Mouse (Mus musculus) c-Kit-positive CD71-positive TER-119-negative erythroid progenitor cells, embryonic 14.5 days (primary cell): ENCODE measurements around the gene Lsr.
"Not testable (repeated sequence)": the region's sequence is repeated elsewhere in the genome, so short reads cannot be mapped to it uniquely, and the experiment has no call there.

Experiments
- DNase-seq: peaks from one replicate; pipeline ENCODE4 v3.0.0-alpha.2; 2013; ENCODE audit warnings: low read depth

Lsr gene

DNA sequence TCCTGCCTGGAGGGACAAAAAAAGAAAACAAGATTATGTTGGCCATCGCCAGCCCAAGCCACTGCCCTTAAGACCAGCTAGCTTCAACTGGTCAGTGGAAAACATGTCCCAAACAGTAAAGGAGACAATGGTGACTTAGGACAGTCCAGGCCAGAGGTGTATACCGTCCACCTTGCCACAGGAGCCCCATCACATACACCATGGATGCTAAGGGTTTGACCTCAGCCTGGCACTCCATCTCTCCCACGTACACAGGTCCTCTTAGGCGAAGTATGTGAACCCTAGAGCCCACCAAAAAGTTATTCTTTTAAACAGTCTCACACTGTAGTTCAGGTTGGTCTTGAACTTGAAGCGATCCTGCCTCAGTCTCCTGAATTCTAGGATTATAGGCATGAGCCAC is 10.4 kb downstream of the Lsr start:
- no peak for DNase-seq

DNA sequence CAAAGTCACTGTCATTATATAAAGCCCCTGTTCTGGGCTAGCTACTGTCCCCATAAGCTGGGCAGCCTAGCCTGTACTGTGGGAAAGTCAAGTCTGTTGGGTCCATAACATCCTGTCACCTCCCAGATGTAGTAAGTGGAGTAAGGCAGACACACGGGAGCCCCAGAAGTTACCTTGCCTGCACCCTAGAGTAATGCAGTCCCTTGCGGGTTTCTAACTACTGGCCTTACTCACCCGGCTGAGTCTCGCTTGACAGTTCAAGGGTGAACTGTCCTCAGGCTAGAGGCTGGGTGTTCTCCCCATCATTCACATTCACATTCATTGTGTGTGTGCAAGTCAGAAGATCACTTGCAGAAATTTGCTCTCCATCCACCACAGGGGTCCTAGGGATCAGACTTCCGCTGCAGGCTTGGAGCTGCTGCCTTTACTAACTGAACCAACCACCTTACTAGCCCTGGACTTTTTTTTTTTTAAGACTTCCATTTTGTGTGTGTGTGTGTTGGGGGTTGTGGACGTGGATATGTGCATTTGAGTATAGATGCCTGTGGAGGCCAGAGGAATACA is 13.4 kb downstream of the Lsr start:
- no peak for DNase-seq

DNA sequence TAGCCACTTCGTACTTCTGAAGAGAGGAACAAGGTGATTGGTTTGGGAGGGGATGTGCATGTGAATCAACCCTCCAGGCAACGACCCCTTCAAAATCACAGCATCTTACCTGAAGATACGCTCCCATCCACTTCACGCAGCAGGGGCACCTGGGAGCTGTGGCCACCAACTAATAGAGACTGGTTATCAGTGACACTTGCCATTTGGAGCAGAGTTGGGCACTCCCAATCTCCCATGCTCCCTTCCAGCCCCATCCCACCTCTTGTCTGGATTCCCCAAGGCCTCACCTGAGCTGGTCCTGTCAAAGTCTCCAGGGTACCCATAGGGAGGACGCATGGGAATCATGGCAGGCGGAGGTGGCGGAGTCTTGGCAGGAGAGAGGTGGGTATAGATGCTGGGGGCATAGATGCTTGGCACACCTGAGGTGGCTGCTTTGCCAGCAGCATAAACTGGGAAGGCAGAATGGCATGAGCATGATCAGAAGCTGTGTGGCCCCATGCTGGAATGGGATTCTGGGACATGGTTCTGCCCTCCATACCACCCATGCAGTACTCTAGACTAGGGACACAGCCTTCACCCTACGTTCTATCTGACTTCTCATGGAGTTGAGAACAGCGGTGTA is 14.3 kb downstream of the Lsr start:
- no peak for DNase-seq

DNA sequence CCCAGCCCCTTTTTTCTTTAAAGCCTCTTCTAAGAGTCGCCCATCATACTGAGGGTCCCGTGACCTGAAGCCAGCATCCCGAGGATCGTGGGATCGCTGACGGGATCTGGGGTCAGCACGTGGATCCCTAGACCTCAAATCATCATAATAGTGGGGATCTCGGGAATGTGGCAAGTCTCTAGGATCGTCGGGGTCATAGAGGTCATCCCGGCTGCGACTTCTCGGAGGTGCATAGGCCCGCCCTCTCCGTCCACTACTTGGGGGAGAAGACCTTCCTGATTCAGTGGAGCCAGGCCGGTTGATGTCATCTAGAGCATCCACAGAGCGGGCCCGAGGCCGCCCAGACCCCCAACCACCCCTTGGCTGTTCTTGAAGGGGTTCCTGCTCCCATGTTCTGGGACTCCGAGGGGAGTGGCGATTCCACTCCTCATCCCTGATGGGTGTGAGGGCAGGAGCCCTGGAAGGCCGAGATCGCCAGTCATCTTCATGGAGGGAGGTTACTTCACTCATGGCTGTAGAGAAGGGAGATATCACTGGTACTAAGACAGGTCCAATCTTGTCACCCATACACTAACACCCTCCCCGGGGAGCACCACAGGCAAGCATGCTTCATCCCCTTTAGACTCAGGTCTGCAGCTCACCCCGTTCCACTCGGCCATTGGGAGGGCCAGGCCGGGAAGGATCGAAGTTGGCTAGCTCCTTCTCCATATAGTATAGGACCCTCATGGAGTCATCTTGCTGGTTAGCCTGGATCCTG is 15.0 kb downstream of the Lsr start:
- DNase-seq, result no peak

DNA sequence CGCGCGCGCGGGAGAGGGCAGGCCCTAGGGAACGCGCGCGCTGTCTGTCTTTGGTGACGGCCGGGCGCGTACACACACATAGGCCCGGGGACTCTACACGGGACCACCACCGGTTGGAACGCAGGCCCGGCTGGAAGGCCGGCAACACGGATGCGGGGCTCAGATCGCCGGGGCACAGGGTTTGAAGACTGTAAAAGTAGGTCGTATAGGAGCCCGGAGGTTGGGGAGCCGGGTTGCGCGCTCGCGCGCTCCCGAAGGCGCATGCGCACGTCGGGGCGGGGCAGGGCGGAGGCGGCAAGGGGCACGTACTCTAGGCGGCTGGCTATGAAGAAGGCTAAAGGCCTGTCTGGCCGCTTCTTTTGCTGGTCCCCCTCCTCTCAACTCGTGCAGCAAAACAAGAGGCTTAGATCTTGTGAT is 15.9 kb downstream of the Lsr start:
- peak; percentile 76 for DNase-seq

DNA sequence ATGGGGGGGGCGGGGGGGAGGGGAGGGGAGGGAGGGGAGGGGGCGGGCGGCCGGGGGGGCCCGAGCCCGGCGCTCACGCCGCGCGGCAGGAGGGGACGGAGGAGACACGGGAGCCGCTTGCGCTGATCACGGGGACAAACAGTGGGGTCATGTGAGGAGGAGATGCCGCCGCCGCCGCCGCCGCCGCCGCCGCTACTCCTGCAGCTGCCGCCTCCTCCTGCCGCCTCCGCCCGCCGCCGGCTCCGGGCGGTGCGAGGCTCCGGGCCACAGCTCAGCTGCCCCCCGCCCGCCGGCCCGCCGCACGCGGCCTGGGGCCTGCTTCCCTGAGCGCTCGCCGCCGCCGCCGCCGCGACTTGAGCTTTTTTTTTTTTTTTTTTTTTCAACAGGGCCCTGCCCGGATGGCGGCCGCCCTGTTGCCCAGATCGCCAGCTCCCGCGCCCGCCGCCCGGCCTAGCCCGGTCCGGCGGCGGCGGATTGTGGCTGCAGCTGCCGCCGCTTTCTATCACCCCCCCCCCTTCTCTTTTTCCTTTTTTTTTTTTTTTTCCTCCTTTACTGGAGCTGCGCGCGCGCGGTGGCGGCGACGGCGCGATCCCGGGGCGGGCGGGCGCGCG is 16.4 kb downstream of the Lsr start, which contains the start of gene Usf2:
Gene Usf2 (minus strand): TSS at position 48 of the 611 bp plus-strand sequence.
- DNase-seq, result peak; percentile 34

DNA sequence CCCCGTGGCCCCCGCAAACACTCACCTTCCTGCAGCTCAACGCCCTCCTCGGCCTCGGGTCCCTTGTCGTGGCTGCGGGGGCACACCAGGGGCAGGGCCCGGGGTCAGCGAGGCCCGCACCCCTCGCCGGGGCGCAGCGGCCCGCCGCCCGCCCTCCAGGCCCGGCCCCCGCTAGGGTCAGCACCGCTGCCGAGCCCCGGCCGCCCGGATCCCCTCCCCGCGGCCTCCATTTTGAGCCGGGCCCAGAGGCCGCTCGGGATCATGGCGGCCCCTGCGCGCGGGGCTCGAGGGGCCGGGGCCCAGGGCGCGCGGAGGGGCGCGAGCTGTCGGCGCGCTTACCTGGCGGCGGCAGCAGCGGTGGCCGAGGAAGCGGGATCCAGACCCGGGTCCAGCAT is 16.9 kb downstream of the Lsr start:
- no peak for DNase-seq

DNA sequence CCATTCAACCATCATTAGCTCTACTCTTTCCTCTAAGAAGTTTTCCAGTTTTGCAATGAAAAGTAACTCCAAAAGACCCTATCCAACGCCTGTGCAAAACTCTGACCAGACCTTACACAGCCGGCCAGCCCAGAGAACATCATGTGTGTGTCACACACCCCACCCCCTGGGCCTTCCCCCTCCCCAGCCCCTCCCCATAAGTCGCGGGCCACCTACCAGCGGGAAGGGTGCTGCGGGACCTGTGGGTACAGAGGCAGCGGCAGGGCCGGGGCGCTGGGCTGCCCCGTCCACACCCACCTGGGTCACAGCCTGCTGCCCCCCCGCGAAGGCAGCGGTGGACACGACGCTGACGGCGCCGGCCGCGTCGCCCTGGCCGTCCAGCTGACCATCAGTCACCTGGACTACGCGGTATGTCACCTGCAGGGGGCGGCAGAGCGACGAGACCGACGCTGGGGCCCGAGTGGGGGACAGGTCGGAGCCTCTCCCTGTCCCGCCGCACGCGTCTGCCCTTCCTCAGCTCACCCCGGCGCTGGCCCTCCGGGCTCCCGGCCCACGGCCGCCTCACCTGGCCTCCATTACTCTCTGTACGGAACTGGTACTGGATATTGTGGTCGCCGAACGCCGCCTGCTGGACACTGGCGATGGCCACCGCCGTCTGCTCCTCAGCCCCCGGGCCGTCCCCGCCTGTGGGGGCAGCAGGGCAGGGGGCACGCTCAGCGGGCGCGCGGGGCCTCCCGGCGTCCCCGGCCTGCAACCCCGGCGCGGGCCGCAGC is 17.5 kb downstream of the Lsr start:
- DNase-seq, result peak; percentile 68

DNA sequence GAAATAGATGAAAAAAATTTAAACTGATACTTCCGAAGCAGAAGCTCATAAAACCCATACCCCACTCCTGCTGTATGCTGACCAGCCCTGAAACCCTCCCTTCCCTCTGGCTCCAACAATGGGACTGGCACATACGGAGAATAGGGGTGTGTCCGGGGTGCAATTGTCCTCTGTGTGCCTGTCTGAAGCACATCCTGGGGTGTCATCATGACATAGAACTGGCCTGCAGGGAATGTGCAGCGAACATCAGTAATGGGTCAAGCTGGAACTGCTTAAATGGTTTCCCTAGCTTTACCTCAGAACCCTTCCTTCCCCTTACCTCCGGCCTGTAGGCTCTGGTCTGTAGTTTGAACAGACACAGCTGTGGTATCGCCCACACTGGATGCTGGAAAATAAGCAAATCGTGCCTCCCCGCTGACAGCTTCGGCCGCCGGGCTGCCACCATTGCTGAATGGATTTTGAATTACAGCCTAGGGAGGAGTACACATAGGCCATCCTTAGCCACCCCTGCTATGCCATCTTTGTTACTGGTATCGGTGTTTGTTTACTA is 18.2 kb downstream of the Lsr start:
- DNase-seq, result no peak

DNA sequence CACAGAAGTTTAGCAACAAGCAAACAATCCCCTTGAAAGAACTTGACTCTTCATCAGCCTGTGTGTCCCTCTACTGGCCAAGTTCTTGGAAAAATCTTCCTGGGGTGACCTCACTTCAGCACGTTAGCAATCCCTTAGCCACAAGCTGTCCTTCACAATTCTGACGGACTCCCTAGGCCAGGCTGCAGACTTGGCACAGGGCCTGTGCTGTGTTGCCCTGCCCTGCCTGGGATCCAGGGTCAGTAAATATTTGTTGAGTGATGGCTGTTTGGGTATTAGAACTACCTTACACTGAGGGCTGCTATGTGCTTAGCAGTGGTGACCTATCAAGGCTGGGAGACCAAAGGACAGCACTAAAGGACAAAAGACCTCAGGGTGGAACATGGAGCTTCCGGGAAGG is 19.2 kb downstream of the Lsr start:
- no peak for DNase-seq

DNA sequence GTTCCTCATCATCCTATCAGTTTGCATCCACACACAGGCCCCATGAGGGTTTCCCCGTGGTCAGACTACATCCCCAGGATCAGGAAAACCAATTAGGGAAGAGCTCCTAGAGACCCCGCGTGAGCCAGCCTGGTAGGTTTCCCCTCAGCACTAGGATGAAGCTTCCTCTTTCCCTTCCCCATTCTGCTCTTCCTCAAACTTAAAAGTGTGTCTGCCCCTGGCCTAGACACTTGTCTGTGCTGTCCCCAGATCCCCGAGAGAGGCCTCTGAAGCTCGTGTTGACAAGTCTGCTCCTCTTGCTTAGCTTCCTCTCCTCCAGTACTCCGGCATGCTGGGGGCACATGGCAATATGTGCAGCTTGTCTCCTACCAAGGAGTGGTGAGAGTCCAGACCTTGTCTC is 19.8 kb downstream of the Lsr start:
- no peak for DNase-seq

DNA sequence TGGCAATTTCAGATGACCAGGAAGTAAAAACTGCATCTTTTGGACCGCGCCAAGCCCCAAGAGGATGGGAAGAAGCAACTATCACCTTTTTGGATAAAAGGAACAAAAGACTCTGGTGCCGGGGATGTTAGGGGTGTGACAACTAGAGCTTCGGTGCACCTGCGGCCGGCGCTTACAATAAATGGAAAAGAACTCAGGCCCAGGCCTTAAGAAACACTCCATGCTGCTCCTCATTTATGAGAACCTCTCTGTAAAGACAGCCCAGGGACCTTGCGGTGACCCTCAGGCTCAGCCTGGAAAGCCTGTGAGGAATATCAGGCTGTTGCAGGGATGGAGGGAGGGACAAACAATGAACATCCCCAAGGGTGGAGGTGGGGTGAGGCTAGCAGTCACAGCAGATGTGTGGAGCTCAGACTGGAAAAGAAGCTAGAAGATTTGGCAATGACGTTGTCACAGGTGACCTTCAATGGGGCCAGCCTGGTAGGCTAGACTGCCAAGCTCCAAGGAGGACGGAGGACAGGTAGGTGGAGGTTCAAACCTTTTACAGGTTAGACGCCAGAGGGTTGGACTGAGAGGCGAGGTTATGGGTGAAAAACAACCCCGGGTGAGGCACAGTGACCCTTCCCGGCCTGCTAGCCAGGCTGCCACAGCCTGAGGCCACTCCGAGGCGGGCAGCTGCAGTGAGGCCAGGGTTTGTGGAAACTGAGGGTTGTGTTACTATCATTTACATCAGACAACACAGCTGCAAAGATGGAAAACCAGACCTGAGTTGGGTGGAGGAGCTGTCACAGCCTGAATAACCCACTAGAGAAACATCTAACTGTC is 20.6 kb downstream of the Lsr start:
- DNase-seq, result no peak

DNA sequence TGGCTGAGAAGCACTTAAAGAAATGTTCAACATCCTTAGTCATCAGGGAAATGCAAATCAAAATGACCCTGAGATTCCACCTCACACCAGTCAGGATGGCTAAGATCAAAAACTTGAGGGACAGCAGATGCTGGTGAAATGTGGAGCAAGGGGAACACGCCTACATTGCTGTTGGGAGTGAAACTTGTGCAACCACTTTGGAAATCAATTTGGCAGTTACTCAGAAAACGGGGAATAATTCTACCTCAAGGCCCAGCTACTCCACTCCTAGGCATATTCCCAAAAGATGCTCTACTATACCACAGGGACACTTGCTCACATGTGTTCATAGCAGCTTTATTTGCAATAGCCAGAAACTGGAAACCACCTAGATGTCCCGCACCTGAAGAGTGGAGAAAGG is 23.4 kb downstream of the Lsr start:
- DNase-seq, result not testable (repeated sequence)

DNA sequence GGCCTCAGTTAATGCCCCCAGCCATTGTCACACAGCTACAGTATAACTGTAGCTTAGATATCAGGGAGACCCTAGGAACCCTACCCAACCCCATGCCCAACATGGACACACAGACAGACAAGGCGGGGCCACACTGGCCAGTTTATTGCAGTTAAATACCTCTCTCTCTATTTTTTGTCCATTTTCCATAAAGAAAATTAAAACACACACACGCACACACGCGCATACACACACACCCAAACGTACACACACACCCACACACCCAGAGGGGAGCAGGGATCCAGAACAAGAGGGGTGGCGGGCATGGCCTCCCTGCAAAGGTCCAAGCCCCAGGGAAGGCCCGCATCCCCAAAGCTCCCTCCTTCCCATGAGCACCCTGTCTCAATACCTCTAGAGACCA is 27.4 kb downstream of the Lsr start:
- DNase-seq, result no peak

DNA sequence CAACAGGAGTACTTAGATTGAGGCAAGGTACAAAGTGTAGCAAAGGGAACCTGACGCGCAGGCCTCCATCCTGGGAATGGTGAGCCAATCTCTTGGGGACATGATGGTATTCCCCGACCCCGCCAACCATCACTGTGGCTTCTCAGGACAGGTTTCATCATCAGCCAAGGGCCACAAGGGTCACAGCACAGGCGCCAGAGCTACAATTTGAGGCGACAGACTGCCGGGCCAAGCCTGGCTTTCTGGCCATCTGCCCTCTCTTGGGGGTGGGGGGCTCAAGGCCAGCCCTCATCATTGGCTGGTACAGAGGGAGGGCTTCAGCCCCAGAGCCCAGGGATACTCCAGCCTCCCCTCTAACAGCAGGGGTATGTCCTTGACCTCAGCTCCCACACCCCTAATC is 27.8 kb downstream of the Lsr start:
- not testable (repeated sequence) for DNase-seq

DNA sequence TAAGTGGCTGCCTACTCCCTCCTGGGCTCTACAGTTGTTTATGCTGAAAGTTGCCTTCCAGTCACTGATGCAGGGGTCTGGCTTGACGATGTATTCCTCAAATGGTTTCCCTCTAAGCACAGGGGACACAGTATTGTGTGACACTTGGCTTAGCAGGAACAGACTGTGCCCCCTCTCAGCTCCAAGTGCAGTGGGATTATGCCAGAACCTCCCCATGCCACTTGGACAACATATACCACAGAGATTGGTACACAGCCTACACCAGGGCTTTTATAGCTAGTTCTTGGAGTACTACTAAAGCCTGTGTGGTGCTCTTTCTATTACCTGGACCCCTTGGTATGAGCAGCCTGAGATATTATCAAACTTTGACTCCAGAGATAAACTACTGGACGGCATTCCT is 28.6 kb downstream of the Lsr start:
- DNase-seq, result not testable (repeated sequence)

DNA sequence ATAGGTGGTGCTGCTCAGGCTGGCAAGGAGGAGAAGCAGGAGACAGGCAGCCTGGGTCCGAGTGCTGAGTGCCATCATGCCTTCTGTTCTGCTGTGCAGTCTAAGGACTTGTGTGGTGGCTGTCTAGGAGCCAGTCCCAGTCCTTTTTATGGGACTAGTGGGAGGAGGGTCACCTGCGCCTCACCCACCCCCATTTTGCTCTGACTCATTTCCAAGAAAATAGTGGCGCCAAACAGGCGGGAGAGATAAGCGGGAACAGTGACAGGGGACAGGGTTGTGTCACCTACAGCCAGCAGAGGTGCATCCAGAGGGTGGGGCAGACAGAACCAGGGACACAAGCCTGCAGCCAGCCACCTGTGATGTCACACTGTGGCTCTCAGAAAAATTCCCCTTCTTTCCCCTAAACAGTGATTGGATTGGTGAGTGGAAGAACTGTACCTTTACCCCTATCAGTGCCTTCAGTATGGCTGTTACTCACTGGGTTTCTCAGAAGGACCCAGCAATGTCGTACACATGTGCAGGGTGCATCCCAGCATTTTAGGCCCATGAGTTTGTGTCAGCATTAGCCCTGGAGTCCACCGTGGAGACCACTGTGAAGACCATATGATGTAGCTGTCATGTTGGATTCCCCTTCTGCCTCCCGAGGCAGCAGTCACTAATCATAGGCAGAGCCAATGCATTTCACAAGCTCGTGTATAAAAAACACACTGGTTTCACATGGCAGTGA is 29.2 kb downstream of the Lsr start, which contains the start of gene Hamp:
Gene Hamp (minus strand): TSS at position 124 of the 727 bp plus-strand sequence.
- DNase-seq, result no peak

DNA sequence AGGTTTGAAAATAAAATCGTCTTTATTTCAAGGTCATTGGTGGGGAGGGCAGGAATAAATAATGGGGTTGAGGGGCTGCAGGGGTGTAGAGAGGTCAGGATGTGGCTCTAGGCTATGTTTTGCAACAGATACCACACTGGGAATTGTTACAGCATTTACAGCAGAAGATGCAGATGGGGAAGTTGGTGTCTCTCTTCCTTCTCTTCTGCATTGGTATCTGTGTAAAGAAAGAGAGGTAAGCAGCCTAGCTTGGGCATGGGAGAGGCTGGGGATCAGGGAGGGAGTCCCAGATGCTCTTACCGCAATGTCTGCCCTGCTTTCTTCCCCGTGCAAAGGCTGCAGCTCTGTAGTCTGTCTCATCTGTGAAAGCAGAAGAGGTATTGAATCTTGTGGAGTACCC is 30.9 kb downstream of the Lsr start:
- not testable (repeated sequence) for DNase-seq

DNA sequence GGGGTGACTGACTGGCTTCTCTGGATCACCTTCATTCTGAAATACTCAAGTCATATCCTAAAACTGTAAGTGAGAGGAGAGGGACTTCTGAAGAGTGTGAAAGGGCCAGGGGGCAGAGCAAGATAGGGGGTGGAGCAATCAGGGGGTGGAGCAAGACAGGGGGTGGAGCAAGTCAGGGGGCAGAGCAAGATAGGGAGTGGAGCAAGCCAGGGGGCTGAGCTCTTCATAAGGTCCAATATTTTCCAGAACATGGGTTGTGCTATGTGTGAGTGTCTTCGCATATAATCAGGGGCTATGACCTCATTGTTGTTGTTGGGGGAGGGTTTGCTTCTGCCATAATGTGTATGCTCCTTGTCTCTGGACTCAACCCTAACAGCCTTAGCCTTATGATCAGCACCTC is 33.2 kb downstream of the Lsr start:
- not testable (repeated sequence) for DNase-seq

DNA sequence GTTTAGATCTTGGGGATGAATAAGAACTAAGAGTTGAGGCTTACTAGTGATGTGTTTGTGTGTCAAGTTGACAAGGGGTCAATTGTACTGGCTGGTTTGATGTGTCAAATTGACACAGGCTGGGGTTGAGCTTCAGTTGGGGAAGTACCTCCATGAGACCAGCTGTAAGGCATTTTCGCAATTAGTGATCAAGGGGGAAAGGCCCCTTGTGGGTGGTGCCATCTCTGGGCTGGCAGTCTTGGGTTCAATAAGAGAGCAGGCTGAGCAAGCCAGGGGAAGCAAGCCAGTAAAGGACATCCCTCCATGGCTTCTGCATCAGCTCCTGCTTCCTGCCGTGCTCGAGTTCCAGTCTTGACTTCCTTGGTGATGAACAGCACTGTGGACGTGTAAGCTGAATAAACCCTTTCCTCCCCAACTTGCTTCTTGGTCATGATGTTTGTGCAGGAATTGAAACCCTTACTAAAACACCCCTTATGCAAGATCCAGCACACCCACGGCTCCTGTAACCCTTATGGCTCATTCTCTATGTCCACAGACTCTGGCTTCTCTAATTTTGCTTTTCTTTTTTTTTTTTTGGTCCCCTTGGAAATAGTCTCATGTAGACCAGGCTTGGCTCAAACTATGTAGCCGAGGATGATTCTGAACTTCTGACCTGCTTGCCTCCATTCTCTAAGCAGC is 37.7 kb downstream of the Lsr start:
- DNase-seq, result not testable (repeated sequence)
